Mouse (Mus musculus): ENCODE results near the gene Zfp933.
"Not testable (repeated sequence)": the region's sequence is repeated elsewhere in the genome, so short reads cannot be mapped to it uniquely, and the experiment has no call there.

The Zfp933 gene

GRCm38 (mm10) chr4:147865651-147866050, 17.5 kb upstream of the Zfp933 start:
- no peak for DNase-seq (ENCODE audit: extremely low read depth, low read depth, low spot score)

GRCm38 (mm10) chr4:147862051-147862450, 13.9 kb upstream of the Zfp933 start:
- DNase-seq (ENCODE audit: extremely low read depth, low read depth, low spot score): no peak

- no peak for DNase-seq (ENCODE audit: extremely low read depth, low read depth, low spot score)
These were observed 2.6 kb upstream of the Zfp933 start for GRCm38 (mm10) chr4:147850776-147851175.

- DNase-seq (ENCODE audit: extremely low read depth, low read depth, low spot score): no peak
These were observed 422 bp upstream of the Zfp933 start for GRCm38 (mm10) chr4:147848584-147848991.

GRCm38 (mm10) chr4:147842871-147843270, 5.3 kb downstream of the Zfp933 start:
- DNase-seq (ENCODE audit: extremely low read depth, low read depth, low spot score): no peak

GRCm38 (mm10) chr4:147839282-147839681, 8.9 kb downstream of the Zfp933 start:
- not testable (repeated sequence) for DNase-seq (ENCODE audit: extremely low read depth, low read depth, low spot score)

GRCm38 (mm10) chr4:147824389-147824788, 23.8 kb downstream of the Zfp933 start:
- DNase-seq (ENCODE audit: extremely low read depth, low read depth, low spot score): no peak

- not testable (repeated sequence) for DNase-seq (ENCODE audit: extremely low read depth, low read depth, low spot score)
These were observed 26.8 kb downstream of the Zfp933 start for GRCm38 (mm10) chr4:147821414-147821813.

GRCm38 (mm10) chr4:147819659-147820058, 28.5 kb downstream of the Zfp933 start:
- not testable (repeated sequence) for DNase-seq (ENCODE audit: extremely low read depth, low read depth, low spot score)

- no peak for DNase-seq (ENCODE audit: extremely low read depth, low read depth, low spot score)
These were observed 33.5 kb downstream of the Zfp933 start for GRCm38 (mm10) chr4:147814592-147815167.

GRCm38 (mm10) chr4:147813249-147813765, 34.9 kb downstream of the Zfp933 start:
- DNase-seq (ENCODE audit: extremely low read depth, low read depth, low spot score): no peak

GRCm38 (mm10) chr4:147809966-147810304, 38.2 kb downstream of the Zfp933 start:
- not testable (repeated sequence) for DNase-seq (ENCODE audit: extremely low read depth, low read depth, low spot score)

GRCm38 (mm10) chr4:147809292-147809965, 38.7 kb downstream of the Zfp933 start, which contains the start of gene Zfp984:
Zfp984 (minus strand) TSS chr4:147809788.
- not testable (repeated sequence) for DNase-seq (ENCODE audit: extremely low read depth, low read depth, low spot score)

- not testable (repeated sequence) for DNase-seq (ENCODE audit: extremely low read depth, low read depth, low spot score)
These were observed 39.7 kb downstream of the Zfp933 start for GRCm38 (mm10) chr4:147808483-147808882.

- DNase-seq (ENCODE audit: extremely low read depth, low read depth, low spot score): not testable (repeated sequence)
These were observed 52.9 kb downstream of the Zfp933 start for GRCm38 (mm10) chr4:147795308-147795707.

GRCm38 (mm10) chr4:147794026-147794665, 54.0 kb downstream of the Zfp933 start:
- DNase-seq (ENCODE audit: extremely low read depth, low read depth, low spot score): not testable (repeated sequence)

- DNase-seq (ENCODE audit: extremely low read depth, low read depth, low spot score): not testable (repeated sequence)
These were observed 54.7 kb downstream of the Zfp933 start for GRCm38 (mm10) chr4:147793390-147793916.

GRCm38 (mm10) chr4:147791729-147792128, 56.4 kb downstream of the Zfp933 start:
- not testable (repeated sequence) for DNase-seq (ENCODE audit: extremely low read depth, low read depth, low spot score)
